Comparison of ENCODE assay signal across 10 mouse cellular contexts in genomic region chr17:30007883-30008282, GRCm38 (mm10). TPM values are rescaled to one million over a fixed set of nuclear protein-coding genes. Genes with fewer than 3 reads are reported as not detected.
DNase-seq lines count a peak whose midpoint lies in the region; ATAC-seq and TF ChIP-seq lines count a peak whose summit lies in the region.
"Had no signal": no experiment of that assay in that cellular context is flagged by ENCODE, and none has a peak within 500 bp of the region (broad histone marks: within the 10 kb centered on the region; RNA-seq: fewer than 3 reads in every experiment).

No protein-coding gene starts in this region.

- H3K27ac ChIP-seq in gastrocnemius, adult 2 months = peak overlapping the region; percentile 99
- H3K27ac ChIP-seq in embryonic facial prominence, embryonic 13.5 days = no peak overlapping the region
- H3K27ac ChIP-seq in midbrain, embryonic 12.5 days (replicated peaks) = 0 out of 2 replicates have a peak overlapping the region, but pooled peaks have one; percentile 7
- H3K27ac ChIP-seq: limb, embryonic 15.5 days had no signal

- no peak for DNase-seq in gastrocnemius, adult 2 months
- no peak for DNase-seq in gastrocnemius, adult 8-10 months (ENCODE audit: low spot score in 2 of 2)
- DNase-seq in kidney, adult 8-10 months = peak; percentile 70 to 76
- no peak for DNase-seq in left cerebral cortex, postnatal 14 days (ENCODE audit: low spot score in 2 of 2)
- DNase-seq in cerebellum, adult 9-11 months = no peak
- no peak for DNase-seq in right cerebral cortex, adult 2 months (ENCODE audit: low spot score in 2 of 2)
- DNase-seq: cerebellum, adult 9-10 months had no signal

- 91% methylated on average over 6 of the region's 6 CpGs for WGBS in embryonic facial prominence, embryonic 13.5 days
- WGBS in midbrain, embryonic 12.5 days = 90% methylated on average over 6 of the region's 6 CpGs

- no peak for TF ChIP-seq CTCF in gastrocnemius, adult 2 months (IDR thresholded peaks at IDR 0.05)

- intact Hi-C loops in gastrocnemius, adult 2 months (cut with DNase I) = loop anchor here (10.0 kb wide), 1 partner anchor 187 kb away; no protein-coding TSS in a partner anchor
- intact Hi-C loops in left cerebral cortex, postnatal 14 days (cut with DNase I) = no loop called here

- H3K27me3 ChIP-seq in embryonic facial prominence, embryonic 13.5 days = no peaks in the 10 kb centered on the region
- no peaks in the 10 kb centered on the region for H3K27me3 ChIP-seq in midbrain, embryonic 12.5 days
- H3K27me3 ChIP-seq: limb, embryonic 15.5 days had no signal

- no peak for ATAC-seq in embryonic facial prominence, embryonic 13.5 days (ENCODE audit: insufficient number of reproducible peaks, insufficient read depth, low FRiP score, low TSS enrichment, low read depth)
- no peak for ATAC-seq in midbrain, embryonic 12.5 days (ENCODE audit: low FRiP score, low read depth)

- H3K36me3 ChIP-seq in embryonic facial prominence, embryonic 13.5 days = peaks cover 12% of the 10 kb centered on the region; the same call in 1 of the 2 replicates
- peaks cover 3% of the 10 kb centered on the region; the same call in 1 of the 2 replicates for H3K36me3 ChIP-seq in midbrain, embryonic 12.5 days
- H3K36me3 ChIP-seq: limb, embryonic 15.5 days had no signal

- peak overlapping the region; percentile 73; the same call in 1 of the 2 replicates for H3K4me2 ChIP-seq in embryonic facial prominence, embryonic 13.5 days
- peak overlapping the region; percentile 86 for H3K4me2 ChIP-seq in midbrain, embryonic 12.5 days (replicated peaks)

- H3K9ac ChIP-seq in embryonic facial prominence, embryonic 13.5 days = no peak overlapping the region
- no peak overlapping the region for H3K9ac ChIP-seq in midbrain, embryonic 12.5 days (replicated peaks)
- H3K9ac ChIP-seq: limb, embryonic 15.5 days had no signal

- peaks cover 45% of the 10 kb centered on the region for H3K4me1 ChIP-seq in embryonic facial prominence, embryonic 13.5 days
- peaks cover 36% of the 10 kb centered on the region for H3K4me1 ChIP-seq in midbrain, embryonic 12.5 days

- H3K9me3 ChIP-seq in embryonic facial prominence, embryonic 13.5 days = no peaks in the 10 kb centered on the region
- no peaks in the 10 kb centered on the region for H3K9me3 ChIP-seq in midbrain, embryonic 12.5 days
- H3K9me3 ChIP-seq: limb, embryonic 15.5 days had no signal

- peak overlapping the region; percentile 94 for H3K4me3 ChIP-seq in gastrocnemius, adult 2 months
- 0 out of 2 replicates have a peak overlapping the region, but pooled peaks have one; percentile 4 for H3K4me3 ChIP-seq in embryonic facial prominence, embryonic 13.5 days
- no peak overlapping the region for H3K4me3 ChIP-seq in midbrain, embryonic 12.5 days
- H3K4me3 ChIP-seq: limb, embryonic 15.5 days had no signal

RNA-seq across cellular contexts. Expression of gene Zfand3, which starts 3.4 kb away (rescaled TPM):
- total RNA-seq in gastrocnemius, adult 2 months (2021) = 100 to 1,000 TPM; 193 to 204 TPM
- 100 to 1,000 TPM; 209 to 234 (median 219) TPM for total RNA-seq in gastrocnemius, adult 8-10 months (2022)
- 46.2 and 55.2 TPM in 2 replicates for polyA plus RNA-seq in embryonic facial prominence, embryonic 13.5 days (2015; fragmentation: Nextera tagmentation; extraction: Ambion mirVana)
- polyA plus RNA-seq in midbrain, embryonic 12.5 days (2016; fragmentation: Nextera tagmentation; extraction: Ambion mirVana) = 83.1 and 91.5 TPM in 2 replicates
- 100 to 1,000 TPM; 106 to 114 TPM for total RNA-seq in left cerebral cortex, postnatal 14 days (2021)

RNA-seq across cellular contexts. Expression of gene Mdga1, which starts 38.0 kb away (rescaled TPM):
- 10 to 100 TPM; 29.5 to 41.3 TPM for total RNA-seq in gastrocnemius, adult 2 months (2021)
- 10 to 100 TPM; 12.1 to 28.3 (median 24.5) TPM for total RNA-seq in gastrocnemius, adult 8-10 months (2022)
- polyA plus RNA-seq in embryonic facial prominence, embryonic 13.5 days (2015; fragmentation: Nextera tagmentation; extraction: Ambion mirVana) = 3.0 and 3.5 TPM in 2 replicates
- 13.1 and 21.4 TPM in 2 replicates for polyA plus RNA-seq in midbrain, embryonic 12.5 days (2016; fragmentation: Nextera tagmentation; extraction: Ambion mirVana)
- 10 to 100 TPM; 39.4 to 42.1 TPM for total RNA-seq in left cerebral cortex, postnatal 14 days (2021)

Comparison
In these comparisons a context has a peak if more than half of its experiments do, and no peak if none do; other contexts are left out.
1. DNase-seq: peak in kidney, adult 8-10 months (2 of 2); none in gastrocnemius, adult 2 months (single experiment), gastrocnemius, adult 8-10 months (0 of 2), left cerebral cortex, postnatal 14 days (0 of 2), cerebellum, adult 9-11 months (single experiment) and right cerebral cortex, adult 2 months (0 of 2).